23 mouse cellular contexts compared by ENCODE assay signal in genomic region chr8:115531343-115531742, GRCm38 (mm10).
A peak's percentile ranks its signal among the peaks of the same experiment; 100 is the strongest.
DNase-seq lines count a peak whose midpoint lies in the region; ATAC-seq and TF ChIP-seq lines count a peak whose summit lies in the region.
"Had no signal": no experiment of that assay in that cellular context is flagged by ENCODE, and none has a peak within 500 bp of the region (broad histone marks: within the 10 kb centered on the region; RNA-seq: fewer than 3 reads in every experiment).

No protein-coding gene starts in this region.

- peak; percentile 67 for ATAC-seq in activated CD4-positive, CD25-positive, alpha-beta regulatory T cell, adult 4 months
- peak; percentile 75 for ATAC-seq in intestine, embryonic 16.5 days
- ATAC-seq: forebrain, embryonic 16.5 days; hindbrain, embryonic 16.5 days; Patski had no signal

- TF ChIP-seq CTCF in small intestine, adult 2 months (IDR thresholded peaks at IDR 0.05; ENCODE audit: extremely low read depth, insufficient read length, insufficient replicate concordance, low read depth, low read length): no peak

- 75% methylated on average over 6 of the region's 6 CpGs for WGBS in intestine, embryonic 16.5 days
- 54% methylated on average over 6 of the region's 6 CpGs for WGBS in small intestine, adult 2 months

- peaks cover 4% of the 10 kb centered on the region; the same call in 1 of the 2 replicates for H3K4me1 ChIP-seq in intestine, embryonic 16.5 days (ENCODE audit: control insufficient read depth, insufficient read depth, low read length)
- H3K4me1 ChIP-seq in small intestine, adult 2 months (ENCODE audit: control insufficient read depth, insufficient read depth, insufficient read length, low read length): peaks cover 37% of the 10 kb centered on the region

- H3K27ac ChIP-seq in intestine, embryonic 16.5 days (ENCODE audit: low read length): no peak overlapping the region
- H3K27ac ChIP-seq in small intestine, adult 2 months (ENCODE audit: insufficient read depth, low read depth, low read length): peak overlapping the region; percentile 100
- H3K27ac ChIP-seq: embryonic facial prominence, embryonic 13.5 days; forebrain, embryonic 12.5 days; heart, embryonic 13.5 days; hindbrain, embryonic 12.5 days had no signal

- no peak overlapping the region for H3K4me3 ChIP-seq in intestine, embryonic 16.5 days (ENCODE audit: low read length)
- H3K4me3 ChIP-seq in small intestine, adult 2 months (ENCODE audit: low read depth, low read length): no peak overlapping the region
- H3K4me3 ChIP-seq: embryonic facial prominence, embryonic 13.5 days; forebrain, embryonic 12.5 days; heart, embryonic 13.5 days; hindbrain, embryonic 12.5 days had no signal

- no peak overlapping the region for H3K9ac ChIP-seq in intestine, embryonic 16.5 days (ENCODE audit: low read depth, low read length)
- H3K9ac ChIP-seq: embryonic facial prominence, embryonic 13.5 days; forebrain, embryonic 12.5 days; heart, embryonic 13.5 days; hindbrain, embryonic 12.5 days had no signal

- H3K9me3 ChIP-seq in intestine, embryonic 16.5 days (ENCODE audit: control insufficient read depth, low read length): no peaks in the 10 kb centered on the region
- H3K9me3 ChIP-seq: embryonic facial prominence, embryonic 13.5 days; forebrain, embryonic 12.5 days; heart, embryonic 13.5 days; hindbrain, embryonic 12.5 days had no signal

- peak; percentile 43 for DNase-seq in CD4-positive, CD25-positive, alpha-beta regulatory T cell, adult 2 months (ENCODE audit: low read depth, low spot score)
- no peak for DNase-seq in thymus, postnatal 14 days
- no peak for DNase-seq in heart, adult 9 months (ENCODE audit: low spot score in 2 of 2)
- DNase-seq in adrenal gland, postnatal 4 days (ENCODE audit: low spot score in 2 of 2): no peak
- no peak for DNase-seq in embryo, embryonic 9.5 days (ENCODE audit: extremely low spot score)
- DNase-seq: adrenal gland, adult 2 months; adrenal gland, postnatal 25 days; cerebellum, adult 11 months; cerebellum, adult 9-10 months; cerebellum, postnatal 25 days; gastrocnemius, postnatal 10 days; heart, postnatal 4 days; kidney, adult 11 months had no signal

- peak; percentile 37; the same call in 1 of the 2 replicates for TF ChIP-seq POLR2A in small intestine, adult 2 months (IDR thresholded peaks at IDR 0.05; ENCODE audit: low read depth, low read length)

- no peaks in the 10 kb centered on the region for H3K27me3 ChIP-seq in intestine, embryonic 16.5 days (replicated peaks; ENCODE audit: control insufficient read depth, insufficient read depth, low read length)
- H3K27me3 ChIP-seq in small intestine, adult 2 months (ENCODE audit: control insufficient read depth, insufficient read depth, low read length): no peaks in the 10 kb centered on the region
- H3K27me3 ChIP-seq: forebrain, embryonic 12.5 days; hindbrain, embryonic 12.5 days; Patski had no signal

- no peak overlapping the region for H3K4me2 ChIP-seq in intestine, embryonic 16.5 days (ENCODE audit: low read depth, low read length)
- H3K4me2 ChIP-seq: embryonic facial prominence, embryonic 13.5 days; forebrain, embryonic 12.5 days; heart, embryonic 13.5 days; hindbrain, embryonic 12.5 days had no signal

- H3K36me3 ChIP-seq in intestine, embryonic 16.5 days (ENCODE audit: control insufficient read depth, insufficient read depth, low read length): no peaks in the 10 kb centered on the region
- no peaks in the 10 kb centered on the region for H3K36me3 ChIP-seq in small intestine, adult 2 months (ENCODE audit: control insufficient read depth, insufficient read depth, low read length)
- H3K36me3 ChIP-seq: embryonic facial prominence, embryonic 13.5 days; forebrain, embryonic 12.5 days; heart, embryonic 13.5 days; hindbrain, embryonic 12.5 days had no signal
